Mouse (Mus musculus) MEL (cell line): ENCODE data around the gene Bmp2k.

Source experiments
- CHD2 ChIP-seq: IDR thresholded peaks from 2 replicates; pipeline ENCODE4 v1.6.1; 2011; ENCODE audit warnings: low read length, improper control_type of control experiment
- CTCF ChIP-seq, 3 experiments: IDR thresholded peaks in 2 of 3; conservative IDR thresholded peaks in 1 of 3; 2 replicates each; pipeline ENCODE4 v1.5.1; 2011 to 2012; ENCODE audit warnings: low read length in 3 of 3, low read depth in 2 of 3, mild to moderate bottlenecking in 2 of 3, improper control_type of control experiment in 1 of 3, inconsistent platforms in 1 of 3, mixed read lengths in 1 of 3, moderate library complexity in 1 of 3; ENCODE audit not compliant: control insufficient read depth in 1 of 3, insufficient read depth in 1 of 3, poor library complexity in 1 of 3, severe bottlenecking in 1 of 3
- EP300 ChIP-seq, 2 experiments: IDR thresholded peaks; 2 replicates each; pipeline ENCODE4 v1.6.1; 2011; ENCODE audit warnings: improper control_type of control experiment in 2 of 2, low read length in 2 of 2, low read depth in 1 of 2, mild to moderate bottlenecking in 1 of 2
- GATA1 ChIP-seq: IDR thresholded peaks from 2 replicates; pipeline ENCODE4 v1.6.1; 2011; ENCODE audit warnings: low read depth, low read length, improper control_type of control experiment
- JUND ChIP-seq: IDR thresholded peaks from 2 replicates; pipeline ENCODE4 v1.6.1; 2011; ENCODE audit warnings: low read depth, mild to moderate bottlenecking, improper control_type of control experiment, low read length
- MAFK ChIP-seq: IDR thresholded peaks from 2 replicates; pipeline ENCODE4 v1.6.1; 2011; ENCODE audit warnings: low read depth, mild to moderate bottlenecking, low read length, improper control_type of control experiment, borderline replicate concordance
- MAX ChIP-seq: IDR thresholded peaks from 2 replicates; pipeline ENCODE4 v1.6.1; 2011; ENCODE audit warnings: low read length, improper control_type of control experiment
- NRF1 ChIP-seq: IDR thresholded peaks from 2 replicates; pipeline ENCODE4 v1.6.1; 2014; ENCODE audit warnings: low read depth, mild to moderate bottlenecking, inconsistent platforms, low read length, improper control_type of control experiment, moderate library complexity; ENCODE audit not compliant: poor library complexity, insufficient read depth, severe bottlenecking
- POLR2A ChIP-seq, 2 experiments: IDR thresholded peaks; 2 replicates each; pipeline ENCODE4 v1.6.1; 2011 to 2012; ENCODE audit warnings: low read length in 2 of 2, mild to moderate bottlenecking in 2 of 2, control low read depth in 1 of 2, improper control_type of control experiment in 1 of 2, low read depth in 1 of 2, moderate library complexity in 1 of 2; ENCODE audit not compliant: control insufficient read depth in 1 of 2, insufficient read depth in 1 of 2, poor library complexity in 1 of 2
- TAL1 ChIP-seq: IDR thresholded peaks from 2 replicates; pipeline ENCODE4 v1.6.1; 2012; ENCODE audit warnings: mild to moderate bottlenecking, inconsistent platforms, low read length, moderate library complexity, mixed read lengths
- TCF12 ChIP-seq: IDR thresholded peaks from 2 replicates; pipeline ENCODE4 v1.6.1; 2014; ENCODE audit warnings: low read depth, mild to moderate bottlenecking, inconsistent platforms, low read length, improper control_type of control experiment, moderate library complexity
- ZMIZ1 ChIP-seq: IDR thresholded peaks from 2 replicates; pipeline ENCODE4 v1.6.1; 2012; ENCODE audit warnings: low read depth, mild to moderate bottlenecking, inconsistent platforms, low read length, improper control_type of control experiment, moderate library complexity
- ZNF384 ChIP-seq: IDR thresholded peaks from 2 replicates; pipeline ENCODE4 v1.6.1; 2012; ENCODE audit warnings: low read depth, mild to moderate bottlenecking, inconsistent platforms, low read length, improper control_type of control experiment

- TF ChIP-seq CTCF (IDR thresholded peaks at IDR 0.05 in 2 of 3, conservative IDR thresholded peaks at IDR 0.05 in 1 of 3; ENCODE audit: control insufficient read depth in 1 of 3, insufficient read depth in 1 of 3, low read depth in 2 of 3, low read length in 3 of 3, poor library complexity in 1 of 3, severe bottlenecking in 1 of 3) (no peak), ZMIZ1 (no peak), GATA1 (no peak), CHD2 (no peak), ZNF384 (no peak), POLR2A (IDR thresholded peaks at IDR 0.05; ENCODE audit: control insufficient read depth in 1 of 2, insufficient read depth in 1 of 2, low read depth in 1 of 2, low read length in 2 of 2, poor library complexity in 1 of 2) (no peak), TAL1 (no peak), TCF12 (no peak), NRF1 (no peak), EP300 (IDR thresholded peaks at IDR 0.05; ENCODE audit: low read depth in 1 of 2, low read length in 2 of 2) (no peak), MAFK (no peak), JUND (no peak), MAX (no peak)
Observed at GRCm38 (mm10) chr5:96981987-96982386, 15.5 kb upstream of the Bmp2k start.
